Mouse (Mus musculus): Measurements from ENCODE around the gene Daam2. TPM values are rescaled to one million over a fixed set of nuclear protein-coding genes. Genes with fewer than 3 reads are reported as not detected.
"Not testable (repeated sequence)": the region's sequence is repeated elsewhere in the genome, so short reads cannot be mapped to it uniquely, and the experiment has no call there.

Gene Daam2
- polyA plus RNA-seq, 1 experiment from 2014 or later, result 5.3 TPM

GRCm38 (mm10) chr17:49468223-49468622, 95.9 kb downstream of the Daam2 start:
- Histone ChIP-seq H3K9ac (no peak overlapping the region), H3K4me3 (no peak overlapping the region), H3K36me3 (no peaks in the 10 kb centered on the region), H3K27ac (no peak overlapping the region), H3K27me3 (no peaks in the 10 kb centered on the region), H3K4me1 (peaks cover 6% of the 10 kb centered on the region; the same call in 1 of the 2 replicates), H3K9me3 (replicated peaks) (no peaks in the 10 kb centered on the region; the same call in 1 of the 2 replicates), H3K4me2 (replicated peaks) (no peak overlapping the region)
- WGBS, result 38% methylated on average over 4 of the region's 4 CpGs
- no peak for ATAC-seq (ENCODE audit: low FRiP score)

DNA sequence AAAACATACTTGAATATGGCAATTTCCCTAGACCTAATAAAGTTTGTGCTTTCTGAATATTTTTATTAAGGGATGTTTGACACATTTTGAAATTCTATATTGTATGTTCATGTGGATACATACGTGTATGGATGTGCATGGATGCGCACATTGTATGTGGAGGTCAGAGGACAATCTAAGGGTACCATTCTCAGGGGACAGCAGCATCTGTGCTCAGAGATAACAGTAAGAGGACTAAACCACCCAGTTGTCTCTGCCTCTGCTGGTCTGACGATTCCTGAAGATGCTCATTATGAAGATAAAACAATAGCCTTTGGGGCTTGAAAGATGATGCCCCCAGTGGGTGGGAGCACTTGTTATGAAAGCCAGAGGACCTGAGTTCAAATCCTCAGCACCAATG, 99.3 kb downstream of the Daam2 start:
- H3K27me3 ChIP-seq, result no peaks in the 10 kb centered on the region
- ATAC-seq (ENCODE audit: low FRiP score), result no peak
- H3K4me3 ChIP-seq, result no peak overlapping the region
- H3K4me2 ChIP-seq (replicated peaks), result no peak overlapping the region
- WGBS, result 82% methylated on average over 3 of the region's 3 CpGs
- no peak overlapping the region for H3K9ac ChIP-seq
- H3K27ac ChIP-seq, result no peak overlapping the region
- H3K4me1 ChIP-seq, result no peaks in the 10 kb centered on the region
- no peaks in the 10 kb centered on the region for H3K36me3 ChIP-seq
- no peaks in the 10 kb centered on the region for H3K9me3 ChIP-seq (replicated peaks)

GRCm38 (mm10) chr17:49458386-49458785, 105.8 kb downstream of the Daam2 start:
- no peak overlapping the region for H3K4me2 ChIP-seq (replicated peaks)
- H3K9ac ChIP-seq, result no peak overlapping the region
- no peaks in the 10 kb centered on the region for H3K9me3 ChIP-seq (replicated peaks)
- H3K4me1 ChIP-seq, result no peaks in the 10 kb centered on the region
- H3K36me3 ChIP-seq, result peaks cover 18% of the 10 kb centered on the region
- no peak overlapping the region for H3K4me3 ChIP-seq
- H3K27me3 ChIP-seq, result no peaks in the 10 kb centered on the region
- no peak for ATAC-seq (ENCODE audit: low FRiP score)
- no peak overlapping the region for H3K27ac ChIP-seq
- 96% methylated on average over 18 of the region's 18 CpGs for WGBS

DNA sequence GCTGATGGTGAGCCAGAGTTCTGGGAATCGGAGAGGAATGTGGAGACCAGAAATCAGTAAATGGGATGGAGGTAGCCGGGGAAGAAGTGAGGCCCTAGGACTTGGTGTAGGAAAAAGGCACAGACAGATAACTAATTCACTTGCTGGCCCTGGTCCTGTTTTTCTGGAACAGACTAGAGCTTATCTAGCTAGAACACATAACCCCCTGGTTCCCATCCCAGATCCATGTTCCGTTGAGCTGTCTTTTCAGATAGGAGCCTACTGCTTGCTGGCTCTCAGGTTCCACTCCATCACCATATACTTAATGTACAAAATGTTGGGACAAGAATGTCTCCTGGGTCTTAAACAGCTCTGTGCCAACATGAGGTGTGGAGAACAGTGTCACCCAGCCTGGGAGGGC, 106.3 kb downstream of the Daam2 start:
- WGBS, result 93% methylated on average over 3 of the region's 3 CpGs
- Histone ChIP-seq H3K4me2 (replicated peaks) (no peak overlapping the region), H3K9ac (no peak overlapping the region), H3K9me3 (replicated peaks) (no peaks in the 10 kb centered on the region), H3K36me3 (peaks cover 18% of the 10 kb centered on the region), H3K4me3 (no peak overlapping the region), H3K27me3 (no peaks in the 10 kb centered on the region), H3K4me1 (no peaks in the 10 kb centered on the region), H3K27ac (no peak overlapping the region)
- ATAC-seq (ENCODE audit: low FRiP score), result no peak

GRCm38 (mm10) chr17:49456334-49456733, 107.8 kb downstream of the Daam2 start:
- WGBS, result 81% methylated on average over 4 of the region's 4 CpGs
- H3K36me3 ChIP-seq, result peaks cover 22% of the 10 kb centered on the region
- H3K27me3 ChIP-seq, result no peaks in the 10 kb centered on the region
- no peaks in the 10 kb centered on the region for H3K4me1 ChIP-seq
- H3K4me2 ChIP-seq (replicated peaks), result no peak overlapping the region
- H3K27ac ChIP-seq, result no peak overlapping the region
- H3K9ac ChIP-seq, result no peak overlapping the region
- no peak overlapping the region for H3K4me3 ChIP-seq
- no peak for ATAC-seq (ENCODE audit: low FRiP score)
- no peaks in the 10 kb centered on the region for H3K9me3 ChIP-seq (replicated peaks)

GRCm38 (mm10) chr17:49450922-49451321, 113.2 kb downstream of the Daam2 start:
- WGBS, result 88% methylated on average over 6 of the region's 6 CpGs
- no peaks in the 10 kb centered on the region for H3K27me3 ChIP-seq
- H3K9ac ChIP-seq, result no peak overlapping the region
- H3K4me3 ChIP-seq, result no peak overlapping the region
- H3K9me3 ChIP-seq (replicated peaks), result no peaks in the 10 kb centered on the region
- no peak overlapping the region for H3K27ac ChIP-seq
- peaks cover 31% of the 10 kb centered on the region for H3K36me3 ChIP-seq
- no peaks in the 10 kb centered on the region for H3K4me1 ChIP-seq
- no peak overlapping the region for H3K4me2 ChIP-seq (replicated peaks)
- no peak for ATAC-seq (ENCODE audit: low FRiP score)

GRCm38 (mm10) chr17:49449230-49449608, 114.9 kb downstream of the Daam2 start:
- no peak for ATAC-seq (ENCODE audit: low FRiP score)
- no peaks in the 10 kb centered on the region for H3K9me3 ChIP-seq (replicated peaks)
- no peak overlapping the region for H3K4me3 ChIP-seq
- 89% methylated on average over 8 of the region's 8 CpGs for WGBS
- H3K27me3 ChIP-seq, result no peaks in the 10 kb centered on the region
- no peak overlapping the region for H3K4me2 ChIP-seq (replicated peaks)
- H3K4me1 ChIP-seq, result no peaks in the 10 kb centered on the region
- peaks cover 18% of the 10 kb centered on the region for H3K36me3 ChIP-seq
- no peak overlapping the region for H3K27ac ChIP-seq
- H3K9ac ChIP-seq, result no peak overlapping the region

GRCm38 (mm10) chr17:49448570-49449229, 115.4 kb downstream of the Daam2 start:
- H3K4me1 ChIP-seq, result no peaks in the 10 kb centered on the region
- H3K27me3 ChIP-seq, result no peaks in the 10 kb centered on the region
- H3K4me2 ChIP-seq (replicated peaks), result no peak overlapping the region
- H3K36me3 ChIP-seq, result peaks cover 15% of the 10 kb centered on the region
- ATAC-seq (ENCODE audit: low FRiP score), result no peak
- no peaks in the 10 kb centered on the region for H3K9me3 ChIP-seq (replicated peaks)
- no peak overlapping the region for H3K9ac ChIP-seq
- H3K4me3 ChIP-seq, result no peak overlapping the region
- WGBS, result 74% methylated on average over 9 of the region's 9 CpGs
- H3K27ac ChIP-seq, result no peak overlapping the region

GRCm38 (mm10) chr17:49442841-49443240, 121.3 kb downstream of the Daam2 start:
- not testable (repeated sequence) for H3K27me3 ChIP-seq; H3K4me2 ChIP-seq (replicated peaks); H3K4me1 ChIP-seq; H3K27ac ChIP-seq; H3K9ac ChIP-seq; H3K4me3 ChIP-seq; H3K36me3 ChIP-seq; H3K9me3 ChIP-seq (replicated peaks); ATAC-seq (ENCODE audit: low FRiP score)
- WGBS, result 78% methylated on average over 3 of the region's 3 CpGs

- no peaks in the 10 kb centered on the region for H3K9me3 ChIP-seq (replicated peaks)
- 78% methylated on average over 14 of the region's 14 CpGs for WGBS
- H3K4me3 ChIP-seq, result no peak overlapping the region
- H3K9ac ChIP-seq, result no peak overlapping the region
- H3K4me2 ChIP-seq (replicated peaks), result no peak overlapping the region
- H3K36me3 ChIP-seq, result peaks cover 10% of the 10 kb centered on the region
- H3K27ac ChIP-seq, result no peak overlapping the region
- ATAC-seq (ENCODE audit: low FRiP score), result no peak
- H3K27me3 ChIP-seq, result no peaks in the 10 kb centered on the region
- H3K4me1 ChIP-seq, result no peaks in the 10 kb centered on the region
These were observed 123.6 kb downstream of the Daam2 start for GRCm38 (mm10) chr17:49440331-49441130.

- 90% methylated on average over 4 of the region's 4 CpGs for WGBS
- no peak overlapping the region for H3K4me3 ChIP-seq
- ATAC-seq (ENCODE audit: low FRiP score), result no peak
These were observed 124.4 kb downstream of the Daam2 start for GRCm38 (mm10) chr17:49439706-49440105.

DNA sequence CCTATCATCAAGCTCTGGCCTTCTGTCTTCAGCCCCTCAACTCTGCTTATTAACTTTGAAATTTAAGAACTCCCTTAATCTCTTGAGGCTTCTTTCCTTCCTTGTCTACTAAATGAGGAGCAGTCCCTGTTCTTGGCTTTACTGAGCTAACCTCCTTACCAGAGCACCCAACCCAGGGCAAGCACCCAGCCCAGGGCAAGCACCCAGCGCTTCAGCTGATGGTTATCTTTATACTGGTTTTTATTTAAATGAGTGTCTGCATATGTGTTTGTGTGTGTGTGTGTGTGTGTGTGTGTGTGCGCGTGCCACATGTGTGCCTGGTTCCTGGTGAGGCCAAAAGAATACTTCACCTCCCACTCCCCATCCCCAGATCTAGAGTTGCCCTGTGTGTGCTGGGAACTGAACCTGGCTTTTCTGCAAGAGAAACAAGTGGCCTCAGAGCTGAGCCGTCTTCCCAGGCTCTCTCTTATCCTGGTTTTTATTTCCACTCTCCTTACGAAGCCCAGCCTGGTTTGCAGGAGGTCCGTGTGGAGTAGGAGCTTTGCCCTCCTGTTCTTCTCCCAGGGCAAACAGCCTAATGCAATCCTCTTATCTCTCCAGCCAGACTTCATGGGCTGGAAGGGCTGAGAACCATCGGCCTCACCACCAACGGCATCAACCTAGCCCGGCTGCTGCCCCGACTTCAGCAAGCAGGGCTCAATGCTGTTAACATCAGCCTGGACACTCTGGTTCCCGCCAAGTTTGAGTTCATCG, 125.1 kb downstream of the Daam2 start:
- Histone ChIP-seq H3K27ac (no peak overlapping the region), H3K9me3 (replicated peaks) (no peaks in the 10 kb centered on the region), H3K4me1 (no peaks in the 10 kb centered on the region), H3K27me3 (no peaks in the 10 kb centered on the region), H3K4me3 (no peak overlapping the region), H3K9ac (no peak overlapping the region), H3K36me3 (peaks cover 22% of the 10 kb centered on the region), H3K4me2 (replicated peaks) (no peak overlapping the region)
- WGBS, result 87% methylated on average over 12 of the region's 12 CpGs
- ATAC-seq (ENCODE audit: low FRiP score), result no peak

More at GRCm38 (mm10) chr17:49439706-49440105, 124.4 kb downstream of the Daam2 start:
- Histone ChIP-seq H3K27me3 (no peaks in the 10 kb centered on the region), H3K4me1 (no peaks in the 10 kb centered on the region), H3K27ac (no peak overlapping the region), H3K36me3 (peaks cover 18% of the 10 kb centered on the region), H3K9ac (no peak overlapping the region), H3K9me3 (replicated peaks) (no peaks in the 10 kb centered on the region), H3K4me2 (replicated peaks) (no peak overlapping the region)
